Mouse (Mus musculus) embryonic fibroblast, embryonic 13.5 days (primary cell): ENCODE data around the gene Pde4a.

ENCODE experiments used
- CTCF ChIP-seq: IDR thresholded peaks from 2 replicates; pipeline ENCODE4 v1.5.1; 2011; ENCODE audit warnings: mild to moderate bottlenecking, control low read depth, low read length, moderate library complexity, borderline replicate concordance; ENCODE audit not compliant: insufficient read depth
- POLR2A ChIP-seq: IDR thresholded peaks from 2 replicates; pipeline ENCODE4 v1.6.1; 2011; ENCODE audit warnings: low read depth, mild to moderate bottlenecking, control low read depth, low read length, moderate library complexity

DNA sequence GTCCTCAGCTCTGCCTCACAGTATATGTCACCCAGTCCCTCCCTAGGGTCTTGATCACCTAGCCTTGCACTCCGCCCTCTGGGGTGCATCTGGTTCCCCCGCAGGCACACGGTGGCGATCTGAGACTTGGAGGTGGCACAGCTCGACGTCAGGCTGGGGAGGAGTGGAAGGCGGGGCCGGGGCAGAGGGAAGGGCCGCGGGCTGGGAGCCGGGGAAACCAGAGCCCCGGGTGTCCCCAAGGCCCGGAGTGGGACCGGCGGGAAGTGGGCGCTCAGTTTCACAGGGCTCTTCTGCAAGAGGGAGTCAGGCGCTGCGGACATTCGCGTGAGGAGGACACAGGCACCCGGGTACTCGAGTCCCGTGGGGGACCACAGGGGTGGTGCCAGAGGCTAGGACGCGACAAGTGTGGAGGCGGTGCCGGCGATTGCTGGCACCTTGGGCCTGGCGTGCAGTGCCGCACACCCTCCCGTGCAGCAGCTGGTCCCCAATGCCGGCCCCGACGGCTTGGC is 18.4 kb downstream of the Pde4a start:
- TF ChIP-seq CTCF, result no peak
- TF ChIP-seq POLR2A, result 0 out of 2 replicates have a peak, but pooled peaks have one; percentile 12
